Mouse (Mus musculus): ENCODE results near the gene Atraid.

DNA sequence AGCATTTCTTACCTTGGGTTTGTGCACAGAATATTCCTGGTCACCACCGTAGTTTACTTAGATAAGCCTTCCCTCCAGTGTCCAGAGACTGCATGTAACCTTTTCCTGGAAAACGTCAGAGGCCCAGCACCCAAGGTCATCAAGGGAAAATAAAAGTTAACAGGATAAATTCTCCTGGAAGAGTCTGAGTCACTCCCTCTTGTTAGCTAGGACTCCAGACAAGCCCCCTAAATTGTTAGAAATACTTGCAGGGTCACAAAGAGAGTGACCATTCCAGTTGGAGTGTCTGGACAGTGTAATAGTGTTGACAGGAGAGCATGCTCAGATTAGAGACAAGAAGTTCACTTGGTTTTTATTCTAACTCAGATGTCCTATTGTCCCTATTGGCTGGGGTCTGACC lies 32.2 kb upstream of the Atraid start:
- TF ChIP-seq CTCF (conservative IDR thresholded peaks at IDR 0.05 in 1 of 2, IDR thresholded peaks at IDR 0.05 in 1 of 2; ENCODE audit: low read depth in 2 of 2, low read length in 2 of 2) (no peak), CHD1 (IDR thresholded peaks at IDR 0.05; ENCODE audit: low read depth, low read length) (no peak), POLR2AphosphoS2 (IDR thresholded peaks at IDR 0.05; ENCODE audit: low read depth, low read length) (no peak), BHLHE40 (IDR thresholded peaks at IDR 0.05; ENCODE audit: low read depth, low read length) (no peak), RAD21 (IDR thresholded peaks at IDR 0.05; ENCODE audit: low read depth, low read length) (no peak), ZC3H11A (IDR thresholded peaks at IDR 0.05; ENCODE audit: low read depth, low read length) (no peak), E2F4 (IDR thresholded peaks at IDR 0.05; ENCODE audit: insufficient replicate concordance, low read depth, low read length) (no peak), EP300 (IDR thresholded peaks at IDR 0.05; ENCODE audit: low read length) (no peak), USF1 (IDR thresholded peaks at IDR 0.05; ENCODE audit: low read depth, low read length) (no peak)
